Mouse (Mus musculus): ENCODE data around the gene Paf1. TPM values are rescaled to one million over a fixed set of nuclear protein-coding genes. Genes with fewer than 3 reads are reported as not detected.
A peak's percentile ranks its signal among the peaks of the same experiment; 100 is the strongest.
"Not testable (repeated sequence)": the region's sequence is repeated elsewhere in the genome, so short reads cannot be mapped to it uniquely, and the experiment has no call there.

The Paf1 gene
- polyA plus RNA-seq, 1 experiment from 2014 or later = 93.0 TPM

DNA sequence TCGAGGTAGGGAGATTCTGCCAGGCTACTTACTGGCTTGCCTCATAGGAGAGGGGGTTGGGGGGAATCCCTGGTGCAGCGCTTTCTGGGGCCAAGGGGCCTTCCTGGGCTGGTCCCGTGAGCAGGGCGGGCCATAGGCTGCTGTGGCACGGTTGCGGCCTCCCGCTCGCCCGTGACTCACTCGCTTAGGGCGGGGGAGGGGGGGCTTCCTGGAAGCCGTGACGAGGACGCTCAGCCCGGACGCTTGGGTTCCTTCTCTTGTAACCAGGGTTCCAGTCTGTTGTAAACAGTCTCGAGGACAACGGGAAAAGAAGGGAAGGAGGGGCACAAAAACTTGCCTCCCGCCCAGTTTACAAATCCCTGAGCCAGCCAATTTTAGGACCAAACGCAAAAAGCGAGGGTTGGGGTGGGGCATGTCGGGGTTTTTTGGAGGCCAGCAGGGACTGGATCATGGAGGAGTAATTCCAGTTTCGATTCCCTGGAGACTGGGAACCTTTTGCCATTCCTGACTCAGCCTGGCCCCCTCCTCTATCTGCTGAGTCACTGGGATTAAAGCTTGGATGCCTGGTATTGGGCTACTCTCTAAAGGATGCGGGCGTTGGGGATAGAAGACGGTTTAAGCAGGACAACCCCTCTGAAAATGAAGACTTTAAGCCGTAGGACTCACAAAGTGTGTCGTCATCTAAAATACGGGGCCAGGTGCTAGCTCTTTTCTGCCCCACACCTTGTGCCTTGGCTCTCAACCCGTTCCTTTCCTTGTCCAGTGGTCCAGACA is 11.5 kb upstream of the Paf1 start:
- H3K9ac ChIP-seq = peak overlapping the region; percentile 61; the same call in 1 of the 2 replicates
- H3K4me2 ChIP-seq = peak overlapping the region; percentile 44
- peaks cover 22% of the 10 kb centered on the region for H3K27me3 ChIP-seq
- H3K36me3 ChIP-seq = peaks cover 14% of the 10 kb centered on the region
- no peak overlapping the region for H3K4me3 ChIP-seq
- WGBS = 12% methylated on average over 30 of the region's 30 CpGs
- H3K9me3 ChIP-seq = no peaks in the 10 kb centered on the region
- no peak for ATAC-seq (ENCODE audit: low FRiP score)
- H3K27ac ChIP-seq = peak overlapping the region; percentile 76
- peaks cover 56% of the 10 kb centered on the region for H3K4me1 ChIP-seq (replicated peaks)

- Histone ChIP-seq H3K4me1 (replicated peaks) (peaks cover 51% of the 10 kb centered on the region), H3K9ac (peak overlapping the region; percentile 61; the same call in 1 of the 2 replicates), H3K36me3 (peaks cover 17% of the 10 kb centered on the region), H3K4me3 (no peak overlapping the region), H3K9me3 (no peaks in the 10 kb centered on the region), H3K27me3 (peaks cover 22% of the 10 kb centered on the region), H3K4me2 (peak overlapping the region; percentile 44), H3K27ac (peak overlapping the region; percentile 76)
- 6% methylated on average over 20 of the region's 20 CpGs for WGBS
- ATAC-seq (ENCODE audit: low FRiP score) = peak; percentile 6; the same call in 1 of the 2 replicates
Measured at GRCm38 (mm10) chr7:28381938-28382337, 10.8 kb upstream of the Paf1 start.

GRCm38 (mm10) chr7:28382347-28382951 is 10.3 kb upstream of the Paf1 start:
- Histone ChIP-seq H3K27me3 (peaks cover 21% of the 10 kb centered on the region), H3K9ac (no peak overlapping the region), H3K9me3 (no peaks in the 10 kb centered on the region), H3K36me3 (peaks cover 22% of the 10 kb centered on the region), H3K4me2 (peak overlapping the region; percentile 44), H3K27ac (peak overlapping the region; percentile 32; the same call in 1 of the 2 replicates), H3K4me1 (replicated peaks) (peaks cover 46% of the 10 kb centered on the region), H3K4me3 (no peak overlapping the region)
- WGBS = 69% methylated on average over 10 of the region's 12 CpGs
- ATAC-seq (ENCODE audit: low FRiP score) = no peak

DNA sequence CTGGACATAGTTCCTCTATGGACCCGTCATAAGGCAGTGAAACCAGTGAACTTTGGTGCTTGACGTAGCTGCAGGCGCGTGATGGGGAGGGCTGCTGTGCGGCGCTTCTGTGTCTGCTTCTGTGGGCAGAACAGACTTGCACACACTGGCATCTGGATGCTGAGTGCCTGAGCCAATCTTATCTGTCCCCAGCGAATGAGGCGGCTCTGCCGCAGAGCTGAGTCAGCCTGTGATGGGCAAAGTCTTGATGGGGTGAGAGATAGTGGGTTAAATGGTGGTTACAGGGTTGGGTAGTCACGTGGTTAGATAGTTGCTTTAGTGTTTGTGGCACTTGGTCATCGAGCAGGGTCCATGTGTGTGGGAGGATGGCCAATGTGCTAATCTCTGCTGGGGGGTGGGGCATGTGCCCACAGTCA is 9.8 kb upstream of the Paf1 start:
- H3K27ac ChIP-seq = peak overlapping the region; percentile 32; the same call in 1 of the 2 replicates
- H3K4me2 ChIP-seq = no peak overlapping the region
- WGBS = 77% methylated on average over 11 of the region's 11 CpGs
- H3K9ac ChIP-seq = no peak overlapping the region
- peaks cover 27% of the 10 kb centered on the region for H3K36me3 ChIP-seq
- H3K4me3 ChIP-seq = no peak overlapping the region
- peaks cover 41% of the 10 kb centered on the region for H3K4me1 ChIP-seq (replicated peaks)
- H3K27me3 ChIP-seq = peaks cover 15% of the 10 kb centered on the region
- H3K9me3 ChIP-seq = no peaks in the 10 kb centered on the region
- no peak for ATAC-seq (ENCODE audit: low FRiP score)

DNA sequence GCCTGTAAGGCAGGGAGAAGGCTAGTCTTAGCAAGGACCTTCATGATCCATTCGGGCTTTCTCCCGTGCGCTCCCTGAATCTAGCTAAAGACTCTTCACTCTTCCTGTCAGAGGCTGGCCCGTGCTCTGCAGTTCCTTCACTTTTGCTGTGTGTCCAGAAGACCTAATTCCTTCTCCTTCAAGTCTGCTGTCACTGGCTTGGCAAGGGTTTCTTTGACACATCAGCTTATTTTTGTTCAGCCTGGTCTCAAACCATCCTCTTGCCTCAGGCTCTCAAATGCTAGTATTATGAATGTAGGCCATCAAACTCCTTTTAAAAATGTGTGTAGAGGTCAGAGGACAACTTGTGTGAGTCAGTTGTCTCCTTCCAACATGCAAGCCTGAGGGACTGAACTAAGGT is 9.1 kb upstream of the Paf1 start:
- Histone ChIP-seq H3K9ac (no peak overlapping the region), H3K27me3 (peaks cover 13% of the 10 kb centered on the region; the same call in 1 of the 2 replicates), H3K4me2 (no peak overlapping the region), H3K36me3 (peaks cover 33% of the 10 kb centered on the region), H3K27ac (no peak overlapping the region), H3K9me3 (no peaks in the 10 kb centered on the region), H3K4me1 (replicated peaks) (peaks cover 35% of the 10 kb centered on the region), H3K4me3 (no peak overlapping the region)
- 81% methylated on average over 4 of the region's 4 CpGs for WGBS
- ATAC-seq (ENCODE audit: low FRiP score) = no peak

DNA sequence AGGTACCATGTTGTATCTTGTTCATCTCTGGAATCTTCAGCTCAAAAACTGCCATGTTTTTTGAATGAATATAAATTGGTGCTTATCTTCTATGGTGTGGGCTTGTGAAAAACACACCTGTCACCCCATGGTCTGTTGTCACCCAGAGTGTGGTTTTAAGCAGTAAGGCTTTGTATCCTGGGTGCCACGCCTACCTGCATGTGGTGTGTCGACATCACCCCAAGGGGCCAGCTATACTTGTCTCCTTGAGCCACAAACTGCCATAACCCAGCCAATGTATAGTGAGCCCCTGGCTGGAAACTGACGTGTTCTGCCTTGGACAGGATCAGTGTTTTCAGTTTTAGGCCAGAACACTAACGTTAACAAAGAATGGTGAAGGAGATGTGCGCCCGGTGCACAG is 8.6 kb upstream of the Paf1 start:
- Histone ChIP-seq H3K4me2 (no peak overlapping the region), H3K9ac (no peak overlapping the region), H3K9me3 (no peaks in the 10 kb centered on the region), H3K27me3 (peaks cover 13% of the 10 kb centered on the region; the same call in 1 of the 2 replicates), H3K4me3 (no peak overlapping the region), H3K36me3 (peaks cover 39% of the 10 kb centered on the region), H3K4me1 (replicated peaks) (peaks cover 30% of the 10 kb centered on the region), H3K27ac (no peak overlapping the region)
- ATAC-seq (ENCODE audit: low FRiP score) = no peak
- 92% methylated on average over 6 of the region's 6 CpGs for WGBS

DNA sequence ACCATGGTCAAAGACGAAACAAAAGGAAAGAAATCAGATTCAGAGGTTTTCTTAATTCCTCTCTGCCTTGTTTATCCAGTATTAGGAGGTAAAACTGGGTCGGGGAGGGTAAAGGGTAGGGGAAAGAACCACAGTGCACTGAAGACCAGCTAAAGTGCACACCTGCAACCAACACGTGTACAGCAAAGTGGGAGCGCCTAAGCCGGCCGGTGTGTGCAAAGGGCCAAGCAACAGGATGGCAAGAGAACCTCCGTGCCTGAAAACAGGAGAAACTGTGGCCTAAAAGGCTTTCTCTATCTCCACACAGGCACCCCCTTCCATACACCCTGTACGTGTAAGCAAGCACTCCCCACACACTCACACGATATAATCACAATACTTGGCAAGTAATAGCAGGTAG is 7.6 kb upstream of the Paf1 start:
- Histone ChIP-seq H3K9ac (no peak overlapping the region), H3K27ac (no peak overlapping the region), H3K27me3 (peaks cover 12% of the 10 kb centered on the region; the same call in 1 of the 2 replicates), H3K4me1 (replicated peaks) (peaks cover 25% of the 10 kb centered on the region), H3K4me2 (no peak overlapping the region), H3K9me3 (no peaks in the 10 kb centered on the region), H3K36me3 (peaks cover 48% of the 10 kb centered on the region), H3K4me3 (no peak overlapping the region)
- no peak for ATAC-seq (ENCODE audit: low FRiP score)
- WGBS = 95% methylated on average over 9 of the region's 9 CpGs

DNA sequence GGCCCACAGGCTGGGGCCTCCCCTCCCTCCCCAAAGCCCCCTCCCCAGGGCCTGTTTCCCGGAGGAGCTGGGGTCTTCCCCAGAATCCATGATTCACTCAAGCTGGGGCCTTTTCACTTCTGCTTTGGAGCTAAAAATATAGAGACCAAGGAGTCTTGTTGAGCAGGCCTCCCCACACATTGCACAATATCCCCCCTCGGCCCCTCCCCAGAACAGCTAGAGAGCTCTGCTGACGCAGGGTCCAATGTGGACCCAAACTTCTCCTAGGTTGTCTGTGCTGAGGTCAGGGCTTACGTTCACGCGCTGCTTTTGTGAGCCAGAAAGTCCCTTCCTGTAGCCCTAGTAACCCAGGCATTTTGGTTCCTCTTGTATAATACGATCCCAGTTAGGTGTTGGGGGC is 6.7 kb upstream of the Paf1 start:
- 86% methylated on average over 7 of the region's 7 CpGs for WGBS
- H3K36me3 ChIP-seq = peaks cover 56% of the 10 kb centered on the region
- no peak for ATAC-seq (ENCODE audit: low FRiP score)
- peaks cover 22% of the 10 kb centered on the region for H3K4me1 ChIP-seq (replicated peaks)
- no peak overlapping the region for H3K4me2 ChIP-seq
- 0 out of 2 replicates have a peak overlapping the region, but pooled peaks have one; percentile 19 for H3K9ac ChIP-seq
- H3K27me3 ChIP-seq = peaks cover 4% of the 10 kb centered on the region; the same call in 1 of the 2 replicates
- H3K9me3 ChIP-seq = no peaks in the 10 kb centered on the region
- H3K4me3 ChIP-seq = no peak overlapping the region
- no peak overlapping the region for H3K27ac ChIP-seq

GRCm38 (mm10) chr7:28386462-28386861 is 6.3 kb upstream of the Paf1 start:
- Histone ChIP-seq H3K4me2 (no peak overlapping the region), H3K4me1 (replicated peaks) (peaks cover 23% of the 10 kb centered on the region), H3K36me3 (peaks cover 56% of the 10 kb centered on the region), H3K4me3 (no peak overlapping the region), H3K27me3 (no peaks in the 10 kb centered on the region; the same call in 1 of the 2 replicates), H3K9me3 (no peaks in the 10 kb centered on the region), H3K27ac (no peak overlapping the region), H3K9ac (no peak overlapping the region)
- WGBS = 27% methylated on average over 4 of the region's 4 CpGs
- peak; percentile 43; the same call in 1 of the 2 replicates for ATAC-seq (ENCODE audit: low FRiP score)

DNA sequence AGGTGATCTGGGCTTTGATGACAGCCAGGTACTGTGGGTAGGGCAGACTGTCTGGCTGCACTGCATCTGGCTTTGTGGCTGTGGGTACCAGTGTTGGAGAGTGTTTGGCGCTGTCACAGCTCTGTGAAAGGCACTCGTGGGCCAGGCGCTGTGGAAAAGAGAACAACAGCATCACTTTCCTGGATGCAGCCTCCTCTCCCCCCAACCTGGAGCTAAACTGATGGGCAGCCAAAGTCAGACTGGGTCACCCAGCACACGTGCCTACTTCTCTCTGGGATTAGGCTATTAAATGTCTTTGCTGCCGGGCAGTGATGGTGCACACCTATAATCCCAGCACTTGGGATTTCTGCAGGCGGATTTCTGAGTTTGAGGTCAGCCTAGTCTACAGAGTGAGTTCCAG is 5.9 kb upstream of the Paf1 start:
- H3K4me3 ChIP-seq; H3K27me3 ChIP-seq; H3K27ac ChIP-seq; H3K9me3 ChIP-seq; H3K9ac ChIP-seq; H3K4me2 ChIP-seq; ATAC-seq (ENCODE audit: low FRiP score): not testable (repeated sequence)
- WGBS = 84% methylated on average over 6 of the region's 6 CpGs
- Histone ChIP-seq H3K4me1 (replicated peaks) (peaks cover 24% of the 10 kb centered on the region), H3K36me3 (peaks cover 56% of the 10 kb centered on the region)

- H3K4me3 ChIP-seq; H3K27me3 ChIP-seq; ATAC-seq (ENCODE audit: low FRiP score); H3K9me3 ChIP-seq; H3K27ac ChIP-seq; H3K4me2 ChIP-seq; H3K9ac ChIP-seq: not testable (repeated sequence)
- Histone ChIP-seq H3K36me3 (peaks cover 56% of the 10 kb centered on the region), H3K4me1 (replicated peaks) (peaks cover 22% of the 10 kb centered on the region)
- 86% methylated on average over 7 of the region's 7 CpGs for WGBS
Measured at GRCm38 (mm10) chr7:28387384-28387783, 5.4 kb upstream of the Paf1 start.

GRCm38 (mm10) chr7:28390331-28390730 is 2.4 kb upstream of the Paf1 start:
- Histone ChIP-seq H3K36me3 (peaks cover 58% of the 10 kb centered on the region), H3K9ac (no peak overlapping the region), H3K4me3 (no peak overlapping the region), H3K27me3 (no peaks in the 10 kb centered on the region), H3K4me1 (replicated peaks) (peaks cover 28% of the 10 kb centered on the region), H3K4me2 (no peak overlapping the region), H3K27ac (no peak overlapping the region), H3K9me3 (no peaks in the 10 kb centered on the region)
- WGBS = 96% methylated on average over 3 of the region's 3 CpGs
- no peak for ATAC-seq (ENCODE audit: low FRiP score)
